Mouse (Mus musculus) liver, embryonic 14 days (tissue): Measurements from ENCODE around the gene 4932438A13Rik. TPM values are rescaled to one million over a fixed set of nuclear protein-coding genes. Genes with fewer than 3 reads are reported as not detected.

Source experiments
- polyA plus RNA-seq: library from polyadenylated mRNA; depleted of rRNA; stranded (reverse); fragments of >200 nt; gene quantifications from 2 replicates; pipeline ENCODE4 v1.2.3, GENCODE M21; 2012; rRNA removed

Gene 4932438A13Rik
- polyA plus RNA-seq: 5.8 and 6.8 TPM in 2 replicates

GRCm38 (mm10) chr3:36862721-36863275 lies at the start of gene 4932438A13Rik:
Gene 4932438A13Rik, plus strand, starts transcription at chr3:36863104.

GRCm38 (mm10) chr3:37063406-37063805 lies 200.5 kb downstream of the 4932438A13Rik start, which contains the start of gene Adad1:
Gene Adad1, plus strand, starts transcription at chr3:37063527.

Other genes starting within 250 kb of the 4932438A13Rik start
- 5.9 and 6.0 TPM in 2 replicates for gene Bbs7, start 249.6 kb upstream of the 4932438A13Rik start, polyA plus RNA-seq
- 0.25 and 0.30 TPM in 2 replicates for gene Trpc3, start 172.9 kb upstream of the 4932438A13Rik start, polyA plus RNA-seq
- gene Adad1, start 200.4 kb downstream of the 4932438A13Rik start, polyA plus RNA-seq: 0.05 and 0.10 TPM in 2 replicates